Mouse (Mus musculus) skeletal muscle tissue, adult 2 months (tissue): ENCODE data around the gene Pdhx.

Experiments used
- DNase-seq: peaks from one replicate; pipeline ENCODE4 v3.0.0-alpha.2; 2012; ENCODE audit warnings: low read depth, low spot score

Pdhx gene

GRCm38 (mm10) chr2:102989446-102989845 lies 83.9 kb downstream of the Pdhx start:
- DNase-seq, result peak; percentile 58

- no peak for DNase-seq
These were observed 85.7 kb downstream of the Pdhx start for GRCm38 (mm10) chr2:102987708-102988010.

DNA sequence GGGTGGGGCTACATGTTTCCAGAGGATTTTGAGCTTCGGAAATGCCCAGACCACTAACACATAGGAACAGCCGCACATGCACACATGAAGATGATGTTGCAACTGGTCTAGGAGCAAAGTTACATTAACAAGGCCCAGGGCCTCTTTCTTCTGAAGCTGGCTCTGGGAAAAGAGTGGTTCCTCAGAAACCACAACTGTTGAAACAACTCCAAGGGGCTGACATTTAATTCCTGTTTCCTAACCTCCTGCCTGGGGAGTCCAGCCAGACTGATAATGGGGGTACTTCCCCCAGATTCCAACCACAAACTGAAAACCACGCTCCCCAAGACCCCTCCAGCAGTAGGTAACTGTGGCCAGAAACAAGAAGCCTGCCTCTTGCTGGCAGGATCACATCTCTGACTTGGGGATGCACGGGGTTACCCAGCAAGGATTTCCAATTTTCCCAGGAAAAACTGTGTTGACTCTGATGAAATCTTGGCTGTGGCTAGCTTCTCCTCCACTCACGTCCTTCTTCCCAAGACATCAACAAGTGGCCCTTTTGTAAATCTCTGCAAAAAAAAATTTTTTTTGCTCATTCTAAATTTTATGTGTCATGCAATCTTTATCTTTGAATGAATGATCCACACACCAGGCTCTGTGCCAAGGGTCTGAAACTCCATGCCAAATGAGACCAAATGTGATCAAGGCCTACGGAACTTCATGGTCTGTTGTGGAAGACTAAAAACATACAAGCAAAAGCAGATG lies 86.2 kb downstream of the Pdhx start:
- peak; percentile 48 for DNase-seq

GRCm38 (mm10) chr2:102986424-102986823 lies 86.9 kb downstream of the Pdhx start:
- no peak for DNase-seq

- peak; percentile 57 for DNase-seq
These were observed 90.5 kb downstream of the Pdhx start for GRCm38 (mm10) chr2:102982822-102983221.

GRCm38 (mm10) chr2:102981446-102982314 lies 91.6 kb downstream of the Pdhx start:
- DNase-seq, result no peak

- DNase-seq, result no peak
These were observed 92.4 kb downstream of the Pdhx start for GRCm38 (mm10) chr2:102980870-102981269.

DNA sequence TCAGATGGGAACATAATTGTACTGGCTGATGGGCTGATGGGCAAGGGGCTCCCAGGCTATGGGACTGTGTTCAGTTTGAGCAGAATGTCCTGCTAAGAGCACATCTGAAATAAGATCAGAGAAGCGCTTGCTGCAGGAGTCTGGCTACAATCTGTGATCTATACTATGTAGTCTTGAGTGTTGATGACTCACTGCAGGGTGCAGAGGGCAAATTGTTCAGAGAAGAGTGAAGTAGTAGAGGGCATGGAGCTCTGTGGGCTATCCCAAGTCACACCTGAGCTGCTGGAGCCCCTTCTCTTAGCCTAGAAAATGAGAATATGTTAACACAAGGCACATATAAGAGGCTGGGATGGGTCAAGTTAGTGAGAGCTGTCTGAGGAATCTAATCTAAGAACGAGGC lies 93.8 kb downstream of the Pdhx start:
- DNase-seq, result no peak

DNA sequence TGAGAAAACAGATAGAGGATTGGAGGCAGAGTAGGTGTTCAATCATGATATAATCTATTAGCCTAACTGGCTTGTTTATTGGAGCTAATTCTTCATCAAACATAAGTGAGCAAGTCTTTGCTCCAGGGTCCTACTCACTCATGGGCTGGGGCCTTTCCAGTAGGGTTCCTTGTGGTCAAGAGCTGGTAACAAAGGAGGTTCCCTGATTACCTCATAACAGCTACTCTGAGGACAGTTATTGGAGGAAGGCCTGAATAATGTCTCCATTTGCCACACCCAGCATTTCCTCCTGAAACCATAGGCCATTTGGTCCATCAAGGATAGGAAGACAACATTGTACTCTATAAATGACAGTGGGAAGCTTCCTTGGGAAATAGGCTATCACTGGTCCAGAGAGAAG lies 94.2 kb downstream of the Pdhx start:
- DNase-seq, result no peak

DNA sequence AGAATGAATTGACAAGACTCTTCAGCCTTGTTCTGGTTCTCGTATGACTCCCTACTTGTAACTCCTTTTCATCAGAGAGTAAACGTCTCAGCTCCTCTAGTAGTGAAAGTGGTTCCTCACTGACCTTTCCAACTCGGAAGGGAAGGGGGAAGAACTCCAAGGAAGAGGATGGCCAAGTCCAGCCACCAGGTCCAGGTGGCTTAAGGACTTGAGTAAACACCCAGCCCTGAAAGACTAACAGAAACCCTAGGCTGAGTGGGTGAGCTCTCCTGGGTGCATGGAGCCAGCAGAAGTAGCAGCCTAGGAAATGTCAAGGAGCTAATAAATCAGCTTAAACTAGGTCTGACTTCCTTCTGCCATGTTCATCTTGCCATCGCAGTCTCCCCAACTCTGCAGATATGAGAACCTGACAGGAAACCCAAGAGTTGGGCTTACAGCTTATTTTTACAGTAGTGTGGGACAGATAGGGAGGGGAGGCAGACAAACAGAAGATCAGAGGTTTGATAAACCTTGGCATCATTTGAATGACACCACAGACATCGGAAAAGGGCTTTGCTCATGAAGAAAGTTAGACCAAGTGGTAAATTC lies 97.9 kb downstream of the Pdhx start:
- DNase-seq, result no peak

- no peak for DNase-seq
These were observed 100.2 kb downstream of the Pdhx start for GRCm38 (mm10) chr2:102973115-102973514.

GRCm38 (mm10) chr2:102972575-102972974 lies 100.7 kb downstream of the Pdhx start:
- DNase-seq, result no peak

- DNase-seq, result no peak
These were observed 101.4 kb downstream of the Pdhx start for GRCm38 (mm10) chr2:102971951-102972350.
